Mouse (Mus musculus) v-Abl transformed pro-B cells (cell line): Measurements from ENCODE around the gene Fam189b.

Experiments used
- in situ Hi-C, 2 experiments: fragments of 400-800 bp; cut with MboI; formaldehyde crosslinking; loops; one replicate each; pipeline ENCODE4 v1.15.1; 2025; ENCODE audit not compliant: unreplicated experiment in 2 of 2

Fam189b gene

DNA sequence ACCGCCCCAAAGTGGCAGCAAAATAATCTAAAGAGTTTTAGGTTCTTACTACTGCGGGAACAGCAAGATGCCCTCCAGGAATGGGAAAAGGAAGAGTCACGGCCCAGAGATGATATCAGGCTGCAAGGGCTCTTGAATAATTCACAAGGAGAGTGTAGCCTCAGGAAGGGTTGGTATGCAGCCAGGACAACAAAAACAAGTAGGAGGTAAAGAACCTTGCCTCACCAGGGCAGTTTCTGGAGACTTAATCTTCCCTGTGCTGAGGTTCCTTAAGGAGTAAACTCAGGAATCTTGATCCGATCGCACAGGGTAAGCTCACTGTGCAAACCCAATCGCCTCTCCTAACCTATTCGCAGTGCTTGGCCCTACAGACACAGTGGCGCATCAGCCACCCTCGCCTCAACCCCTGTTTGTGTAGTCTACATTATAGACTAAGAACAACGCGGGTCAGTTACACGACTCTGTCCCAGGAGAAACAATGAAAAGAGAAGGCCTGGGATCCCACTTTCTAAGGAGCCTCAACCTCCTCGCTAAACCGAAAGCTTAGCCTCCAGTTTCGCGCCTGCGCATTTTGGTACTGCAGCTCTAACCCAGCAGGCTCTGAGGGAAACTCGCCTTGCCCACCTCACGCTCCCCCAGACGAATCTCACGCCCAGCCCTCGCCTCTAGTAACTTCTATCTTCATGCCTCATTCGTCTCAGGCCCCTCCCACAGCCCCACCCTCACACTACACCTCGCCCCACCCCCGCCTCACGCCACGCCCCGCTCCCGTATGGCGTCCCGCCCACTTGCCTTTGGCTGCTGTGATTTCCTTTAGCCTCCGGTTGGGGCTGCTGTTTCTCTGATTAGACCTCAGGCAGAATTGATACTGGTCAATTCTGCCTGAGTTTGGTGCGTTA lies 13.3 kb downstream of the Fam189b start:
- in situ Hi-C loops: loop anchor here in 1 of 2 experiments (5.0 to 10.0 kb wide), 2 partner anchors 34 to 251 kb away; partner anchors contain the start of genes Clk2 and Hcn3

DNA sequence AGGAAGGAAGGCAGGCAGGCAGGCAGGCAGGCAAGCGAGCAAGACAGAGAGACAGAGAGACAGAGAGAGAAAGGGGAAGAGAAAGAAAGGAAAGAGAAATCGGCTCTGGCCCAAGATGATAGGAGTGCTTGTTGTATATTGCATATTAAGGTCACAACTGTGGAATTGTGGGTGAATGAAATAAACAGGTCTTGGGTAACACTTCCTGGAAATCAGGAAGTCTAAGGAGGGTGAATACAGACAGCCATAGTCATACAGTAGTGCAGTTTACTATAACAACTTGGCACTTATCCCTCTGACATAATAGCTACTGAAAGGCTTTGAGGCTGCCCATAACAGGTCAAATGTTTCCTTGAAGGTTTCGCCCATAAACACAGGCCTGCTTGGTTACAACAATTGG lies 16.9 kb downstream of the Fam189b start:
- in situ Hi-C loops: loop anchor here in 1 of 2 experiments (5.0 to 25.0 kb wide), 3 partner anchors 38 to 513 kb away; partner anchors contain the start of genes Clk2, Hcn3 and Khdc4

DNA sequence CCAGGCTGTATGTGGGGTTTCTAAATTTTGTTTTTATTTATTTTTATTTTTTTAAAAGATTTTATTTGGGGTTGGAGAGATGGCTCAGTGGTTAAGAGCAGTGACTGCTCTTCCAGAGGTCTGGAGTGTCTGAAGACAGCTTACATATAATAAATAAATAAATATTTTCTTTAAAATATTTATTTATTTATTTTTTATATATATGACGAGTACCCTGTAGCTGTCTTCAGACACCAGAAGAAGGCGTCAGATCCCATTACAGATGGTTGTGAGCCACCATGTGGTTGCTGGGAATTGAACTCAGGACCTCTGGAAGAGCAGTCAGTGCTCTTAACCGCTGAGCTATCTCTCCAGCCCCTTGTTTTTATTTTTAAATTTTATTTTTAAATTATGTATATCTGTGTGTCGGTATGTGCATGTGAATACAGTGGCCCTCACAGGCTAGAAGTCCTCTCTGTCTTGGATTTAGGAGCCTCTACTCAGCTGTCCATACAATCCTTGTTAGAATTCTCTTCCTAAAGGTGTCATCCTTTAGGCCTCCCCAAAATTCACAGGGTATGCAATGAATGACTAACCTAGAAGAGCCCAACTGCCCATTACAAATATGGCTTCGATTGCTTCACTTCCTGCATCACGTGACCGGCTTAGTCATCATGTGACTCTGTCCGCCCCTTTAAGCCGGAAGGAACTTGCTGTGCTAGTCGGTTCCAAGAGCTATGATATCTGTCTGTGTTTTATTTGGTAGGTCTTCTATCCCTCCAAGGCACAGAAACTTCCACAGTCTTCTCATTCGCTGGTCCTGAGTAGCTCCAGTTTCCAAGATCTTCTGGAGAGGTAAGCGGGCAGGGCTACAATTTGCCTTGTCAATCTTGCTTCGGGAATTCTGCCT lies 19.6 kb downstream of the Fam189b start, which contains the start of gene Gba:
TSS of gene Gba (plus strand) at position 676 of the 889 bp plus-strand sequence.
- in situ Hi-C loops: loop anchor here in 1 of 2 experiments (25.0 kb wide), 1 partner anchor 515 kb away; the partner anchor contains the start of gene Khdc4

DNA sequence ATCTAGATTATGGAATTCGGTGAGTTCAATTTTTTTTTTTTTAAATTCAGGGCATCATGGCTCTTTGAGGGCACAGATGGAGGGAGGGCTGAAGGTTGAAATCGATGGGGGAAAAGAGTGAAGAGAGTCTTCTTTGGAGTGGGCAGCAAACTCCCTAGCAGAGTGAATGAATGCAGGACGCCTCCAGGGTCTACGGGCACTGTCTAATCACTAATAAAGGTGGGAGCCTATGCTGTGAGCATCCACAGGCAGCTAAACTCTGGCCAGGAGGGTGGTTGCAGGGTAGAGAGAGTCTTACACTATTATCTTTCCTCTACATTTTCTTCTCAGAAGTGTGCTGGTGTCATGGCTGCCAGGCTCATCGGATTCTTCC lies 20.2 kb downstream of the Fam189b start:
- in situ Hi-C loops: loop anchor here in 1 of 2 experiments (25.0 kb wide), 1 partner anchor 516 kb away; the partner anchor contains the start of gene Khdc4

DNA sequence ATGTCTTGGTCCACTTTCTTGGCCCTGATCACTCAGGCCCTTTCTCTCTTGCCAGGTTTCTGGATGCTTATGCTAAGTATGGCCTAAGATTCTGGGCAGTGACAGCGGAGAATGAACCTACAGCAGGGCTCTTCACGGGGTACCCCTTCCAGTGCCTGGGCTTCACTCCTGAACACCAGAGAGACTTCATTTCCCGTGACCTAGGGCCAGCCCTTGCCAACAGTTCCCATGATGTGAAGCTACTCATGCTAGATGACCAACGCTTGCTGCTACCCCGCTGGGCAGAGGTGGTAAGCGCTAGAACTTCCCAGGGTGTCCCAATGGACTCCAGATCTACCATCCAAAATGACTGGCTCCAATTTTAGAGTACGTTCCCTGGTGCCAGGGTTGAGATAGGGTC lies 23.1 kb downstream of the Fam189b start:
- in situ Hi-C loops: loop anchor here (5.0 to 25.0 kb wide), 2 partner anchors 44 to 519 kb away; partner anchors contain the start of genes Clk2 (in 1 of the 2), Hcn3 (in 1 of the 2) and Khdc4 (in 1 of the 2)

DNA sequence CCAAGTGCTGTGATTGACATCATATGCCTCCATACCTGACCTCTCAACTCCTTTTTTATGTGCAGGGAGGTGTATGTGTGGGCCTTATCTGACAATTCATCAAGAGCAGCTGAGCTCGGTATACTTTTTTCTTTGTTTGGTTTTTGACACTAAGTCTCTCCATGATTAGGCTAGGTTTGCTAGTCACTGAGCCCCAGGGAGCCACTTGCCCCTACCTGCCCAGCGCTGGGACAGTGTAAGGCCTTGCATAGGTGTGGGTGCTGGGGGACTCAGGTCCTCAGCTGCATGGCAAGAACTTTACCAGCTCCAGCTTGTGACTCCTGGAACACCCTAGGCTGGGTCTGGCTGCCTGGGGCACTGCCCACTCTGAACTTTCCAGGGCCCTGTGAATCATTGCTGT lies 23.8 kb downstream of the Fam189b start:
- in situ Hi-C loops: loop anchor here (5.0 to 25.0 kb wide), 2 partner anchors 44 to 519 kb away; partner anchors contain the start of genes Clk2 (in 1 of the 2), Hcn3 (in 1 of the 2) and Khdc4 (in 1 of the 2)

DNA sequence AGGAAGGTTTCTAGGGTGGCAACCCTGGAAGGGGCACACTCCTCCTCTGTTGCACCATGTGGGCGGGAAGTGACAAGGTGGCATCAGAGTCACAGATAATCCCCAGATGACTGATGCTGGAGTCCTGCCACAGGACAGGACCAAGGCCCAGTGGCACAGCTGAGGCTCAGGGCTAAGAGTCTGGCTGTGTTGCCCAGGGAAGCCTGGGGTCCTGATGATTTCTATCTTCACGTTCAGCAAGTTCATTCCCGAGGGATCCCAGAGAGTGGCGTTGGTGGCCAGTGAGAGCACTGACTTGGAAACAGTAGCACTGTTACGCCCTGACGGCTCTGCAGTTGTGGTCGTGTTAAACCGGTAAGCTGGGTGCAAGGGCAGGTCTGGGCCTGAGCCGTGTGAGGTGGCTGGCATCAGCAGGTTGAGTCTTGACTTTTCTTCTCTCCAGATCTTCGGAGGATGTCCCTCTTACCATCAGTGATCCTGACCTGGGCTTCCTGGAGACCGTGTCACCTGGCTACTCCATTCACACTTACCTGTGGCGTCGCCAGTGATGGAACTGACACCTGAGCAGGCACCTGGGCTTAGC lies 25.2 kb downstream of the Fam189b start:
- in situ Hi-C loops: loop anchor here (5.0 to 25.0 kb wide), 2 partner anchors 46 to 521 kb away; partner anchors contain the start of genes Clk2 (in 1 of the 2), Hcn3 (in 1 of the 2) and Khdc4 (in 1 of the 2)

DNA sequence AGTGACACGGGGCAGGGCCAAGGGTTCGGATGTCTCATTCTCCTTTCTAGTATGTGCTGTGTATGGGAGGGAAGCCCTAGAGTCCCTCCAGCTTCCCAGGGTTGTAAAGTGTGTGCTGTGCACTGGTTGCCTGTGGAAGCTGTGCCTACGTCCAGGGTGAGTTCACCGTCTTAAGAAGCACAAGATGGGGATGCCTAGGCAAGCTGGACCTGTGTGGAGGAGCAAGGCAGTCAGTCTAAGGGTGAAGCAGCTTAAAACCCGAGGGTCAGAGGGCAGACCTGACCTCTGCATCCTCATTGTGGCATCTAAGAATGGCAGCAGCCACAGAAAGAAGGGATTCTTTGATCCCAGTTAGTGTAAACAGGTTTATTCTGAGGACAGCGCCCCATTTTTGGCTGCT lies 25.8 kb downstream of the Fam189b start:
- in situ Hi-C loops: loop anchor here (5.0 to 25.0 kb wide), 2 partner anchors 46 to 521 kb away; partner anchors contain the start of genes Clk2 (in 1 of the 2), Hcn3 (in 1 of the 2) and Khdc4 (in 1 of the 2)

DNA sequence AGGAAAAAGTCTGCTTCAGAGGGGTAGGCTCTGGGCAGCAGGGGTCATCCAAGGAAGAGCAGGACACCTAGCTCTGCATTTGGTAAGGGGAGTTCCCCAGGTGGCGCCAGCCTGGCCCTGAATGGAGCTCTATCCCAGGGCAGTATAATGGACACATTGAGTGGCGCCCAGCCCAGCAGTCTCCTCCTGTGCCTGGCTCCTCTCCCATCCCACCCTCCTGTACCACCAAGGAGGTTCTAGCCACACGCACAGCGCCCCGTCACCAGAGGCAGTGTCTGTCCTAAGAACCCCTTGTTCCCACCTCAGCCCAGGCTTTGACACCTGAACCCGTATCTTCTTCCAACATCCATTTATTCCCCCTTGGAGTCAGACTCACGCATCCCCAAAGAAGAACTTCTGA lies 26.8 kb downstream of the Fam189b start:
- in situ Hi-C loops: loop anchor here (5.0 to 25.0 kb wide), 2 partner anchors 47 to 522 kb away; partner anchors contain the start of genes Clk2 (in 1 of the 2), Hcn3 (in 1 of the 2) and Khdc4 (in 1 of the 2)

DNA sequence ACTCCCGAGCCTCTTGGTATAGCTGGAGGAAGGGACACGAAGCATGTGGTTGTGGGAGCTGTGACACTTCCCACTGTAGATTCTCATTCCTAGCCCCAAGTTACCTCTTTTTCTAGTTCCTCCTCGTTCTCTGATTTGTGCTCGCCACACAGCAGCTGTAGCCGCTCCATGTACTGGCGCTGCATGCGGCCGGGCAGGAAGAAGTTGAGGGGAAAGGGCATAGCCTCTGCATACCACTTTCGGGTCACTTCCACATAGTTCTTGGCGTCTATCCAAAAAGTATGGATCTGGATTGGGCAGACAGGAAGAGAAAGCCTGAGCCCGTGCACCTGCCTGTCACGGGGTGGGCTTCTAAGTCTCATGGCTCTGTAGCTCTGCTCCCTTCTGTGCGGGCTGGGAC lies 27.2 kb downstream of the Fam189b start:
- in situ Hi-C loops: loop anchor here in 1 of 2 experiments (25.0 kb wide), 1 partner anchor 523 kb away; the partner anchor contains the start of gene Khdc4

DNA sequence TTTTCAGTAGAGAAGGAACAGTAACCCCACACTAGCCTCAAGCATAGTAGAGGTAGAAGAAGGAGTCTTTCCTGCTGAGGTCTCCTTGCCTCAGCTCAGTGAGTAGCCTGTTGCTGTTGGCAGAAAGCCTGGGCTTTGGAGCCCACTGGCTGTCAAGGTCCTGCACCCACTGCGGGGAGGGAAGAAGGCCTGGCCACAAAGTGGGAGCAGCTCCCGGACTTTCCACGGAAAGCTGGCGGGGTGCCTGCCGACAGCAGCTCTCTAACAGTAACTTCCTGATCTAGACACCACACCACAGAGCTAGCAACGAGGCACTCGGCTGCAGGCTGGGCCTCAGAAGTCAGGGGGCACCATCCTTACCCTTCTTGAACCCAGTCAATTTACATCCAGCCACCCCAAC lies 27.8 kb downstream of the Fam189b start:
- in situ Hi-C loops: loop anchor here in 1 of 2 experiments (25.0 kb wide), 1 partner anchor 523 kb away; the partner anchor contains the start of gene Khdc4

DNA sequence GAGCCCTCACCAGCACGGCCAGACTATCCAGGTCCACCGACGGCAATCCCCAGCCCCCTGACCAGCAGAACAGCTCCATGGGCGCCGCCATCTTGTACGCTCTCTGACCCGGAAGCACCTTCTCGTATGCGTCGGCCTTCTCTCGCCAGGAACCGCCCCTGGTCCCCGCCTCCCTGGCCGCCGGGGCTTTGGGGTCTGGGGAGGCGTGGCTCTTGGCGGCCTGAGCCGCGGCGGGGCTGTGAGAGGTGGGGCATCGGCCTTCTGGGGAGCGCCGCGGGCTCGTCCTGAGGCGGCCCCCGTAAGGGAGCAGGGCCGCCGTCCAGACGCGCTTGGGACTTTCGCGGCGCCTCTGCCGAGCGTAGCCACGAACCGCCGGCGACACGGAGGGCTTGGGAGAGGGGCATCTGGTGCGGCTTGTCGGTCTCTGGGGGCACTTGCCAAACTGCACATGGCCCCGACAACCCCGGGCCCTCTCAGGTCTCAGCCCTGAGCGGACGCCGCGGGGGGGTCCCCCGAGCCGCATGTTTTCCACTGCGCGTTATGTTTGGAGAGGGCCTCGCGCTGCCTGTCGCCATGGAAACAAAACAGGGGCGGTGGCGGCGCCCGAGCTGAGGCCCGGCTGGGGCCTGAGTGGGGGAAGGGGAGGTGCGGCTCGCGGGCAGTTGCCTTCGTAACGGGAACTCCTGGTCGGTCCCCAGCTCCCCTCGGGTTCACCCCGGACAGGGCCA lies 31.0 kb downstream of the Fam189b start:
- in situ Hi-C loops: loop anchor here in 1 of 2 experiments (25.0 kb wide), 1 partner anchor 527 kb away; the partner anchor contains the start of gene Khdc4

DNA sequence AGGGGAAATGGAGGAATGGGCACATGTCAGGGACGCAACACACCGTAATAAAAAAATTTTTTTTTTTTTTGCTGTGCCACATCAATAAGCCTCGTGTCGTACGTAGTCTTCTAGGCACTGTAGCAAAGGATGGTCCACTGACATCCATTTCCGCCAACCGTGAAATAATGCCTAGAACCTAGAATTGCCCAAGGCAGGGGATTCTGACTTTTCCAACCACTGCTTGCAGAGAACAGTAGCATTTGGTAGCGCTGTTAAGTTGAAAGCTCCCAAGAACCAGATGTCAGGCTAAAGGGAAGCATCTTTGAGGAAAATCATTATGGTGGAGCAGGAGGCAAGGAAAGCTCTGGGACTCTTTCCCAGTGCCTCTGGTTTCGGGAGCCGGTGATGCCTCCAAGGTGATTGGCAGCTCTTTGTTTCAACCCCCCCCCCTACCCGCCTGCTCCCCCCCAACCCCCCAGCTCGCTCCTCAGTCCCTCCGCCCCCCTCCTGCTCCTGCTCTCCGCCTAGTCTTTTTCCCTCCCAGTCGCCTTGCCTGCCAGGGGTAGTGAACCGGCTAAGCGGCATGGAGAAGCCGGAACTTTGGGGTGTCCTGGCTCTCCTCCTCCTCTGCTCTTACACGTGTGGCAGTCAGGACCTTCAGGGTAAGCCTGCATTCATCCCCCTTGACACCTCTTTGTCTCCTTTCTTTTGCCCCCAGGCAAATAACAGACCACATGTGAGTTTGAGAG lies 31.9 kb downstream of the Fam189b start, which contains the start of gene Thbs3:
TSS of gene Thbs3 (plus strand) at position 500 of the 731 bp plus-strand sequence.
- in situ Hi-C loops: loop anchor here (5.0 to 25.0 kb wide), 3 partner anchors 123 to 528 kb away; partner anchors contain the start of genes Khdc4 (in 1 of the 2) and Rusc1 (in 1 of the 2)

DNA sequence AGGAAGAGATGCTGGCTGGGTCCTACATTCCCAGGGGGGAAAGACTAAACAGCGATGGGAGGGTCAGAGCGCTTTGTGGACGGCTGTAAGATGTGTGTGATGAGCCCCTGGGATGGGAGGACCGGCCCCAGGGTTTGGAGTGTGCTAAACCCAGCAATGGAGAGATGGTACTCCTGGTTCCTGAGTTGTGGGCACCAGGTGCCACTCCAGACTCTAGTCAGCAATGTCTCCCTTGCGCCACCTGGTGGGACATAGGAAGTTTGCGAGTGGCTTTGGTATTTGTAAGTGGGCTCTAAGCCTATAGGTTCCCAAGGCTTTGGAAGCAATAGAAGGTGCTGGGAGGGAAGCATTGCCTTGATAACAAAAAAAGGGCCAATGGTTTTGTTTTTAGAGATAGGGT lies 32.9 kb downstream of the Fam189b start:
- in situ Hi-C loops: loop anchor here (5.0 to 25.0 kb wide), 3 partner anchors 124 to 529 kb away; partner anchors contain the start of genes Khdc4 (in 1 of the 2) and Rusc1 (in 1 of the 2)

DNA sequence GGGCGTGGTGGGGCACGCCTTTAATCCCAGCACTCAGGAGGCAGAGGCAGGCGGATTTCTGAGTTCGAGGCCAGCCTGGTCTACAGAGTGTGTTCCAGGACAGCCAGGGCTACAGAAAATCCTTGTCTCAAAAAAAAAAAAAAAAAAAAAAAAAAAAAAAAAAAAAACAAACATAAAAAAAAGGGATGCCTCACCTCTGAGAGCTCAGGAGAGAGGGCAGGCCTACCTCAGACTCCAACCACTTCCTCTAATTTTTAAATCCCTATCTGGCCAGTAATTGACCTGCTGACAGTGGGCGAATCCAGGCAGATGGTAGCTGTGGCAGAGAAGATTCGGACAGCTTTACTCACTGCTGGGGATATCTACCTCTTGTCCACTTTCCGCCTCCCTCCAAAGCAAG lies 33.5 kb downstream of the Fam189b start:
- in situ Hi-C loops: loop anchor here (5.0 to 25.0 kb wide), 3 partner anchors 124 to 529 kb away; partner anchors contain the start of genes Khdc4 (in 1 of the 2) and Rusc1 (in 1 of the 2)

DNA sequence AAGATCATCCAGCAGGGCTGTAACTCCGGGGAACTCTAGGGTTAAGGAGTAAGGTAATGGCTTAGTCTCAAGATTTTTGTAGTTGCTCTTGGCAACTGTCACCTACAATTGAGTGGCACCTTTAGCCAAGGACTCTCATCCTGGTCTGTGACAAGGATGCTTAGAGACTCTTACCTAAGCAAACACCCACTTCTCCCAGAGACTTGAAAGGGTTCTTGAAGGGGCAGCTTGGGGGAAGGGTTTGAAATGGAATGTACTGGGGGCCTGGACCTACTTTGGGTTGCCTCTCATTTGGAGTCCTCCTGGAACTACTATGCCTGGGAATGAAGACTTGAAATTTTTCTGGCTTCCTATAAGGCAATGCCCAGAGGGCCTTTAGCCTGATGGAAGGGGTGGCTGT lies 35.3 kb downstream of the Fam189b start:
- in situ Hi-C loops: loop anchor here (5.0 to 25.0 kb wide), 3 partner anchors 126 to 531 kb away; partner anchors contain the start of genes Khdc4 (in 1 of the 2) and Rusc1 (in 1 of the 2)

DNA sequence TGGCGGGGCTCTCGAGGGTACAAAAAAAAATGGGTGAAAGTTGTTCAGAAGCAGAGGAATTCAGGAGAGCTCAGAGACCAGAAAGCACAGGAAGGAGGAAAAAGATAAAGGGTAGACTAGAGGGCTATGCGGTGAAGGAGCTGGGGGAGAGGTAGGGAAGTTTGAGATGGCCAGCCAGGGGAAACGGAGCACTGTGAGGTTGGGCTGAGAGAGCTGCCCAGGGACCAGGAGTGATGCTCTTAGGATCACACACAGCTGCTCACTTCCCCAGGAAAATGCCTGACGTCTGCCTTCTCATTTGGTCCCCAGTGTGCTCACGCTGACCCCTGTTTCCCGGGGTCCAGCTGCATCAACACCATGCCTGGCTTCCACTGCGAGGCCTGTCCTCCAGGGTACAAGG lies 36.6 kb downstream of the Fam189b start:
- in situ Hi-C loops: loop anchor here (5.0 to 25.0 kb wide), 3 partner anchors 127 to 532 kb away; partner anchors contain the start of genes Khdc4 (in 1 of the 2) and Rusc1 (in 1 of the 2)
